Mouse (Mus musculus) intestine, postnatal 0 days (tissue): Measurements from ENCODE around the gene Zfp207. TPM values are rescaled to one million over a fixed set of nuclear protein-coding genes. Genes with fewer than 3 reads are reported as not detected.

Experiments
- ATAC-seq: fragments of 200-750 bp; cut with Nextera tagmentation; 2 replicates; pipeline ENCODE4 v1.8.0; 2017; ENCODE audit warnings: mild to moderate bottlenecking, moderate TSS enrichment, moderate library complexity
- H3K27ac ChIP-seq: fragments of 300-500 bp; sonication (generic); 2 replicates; pipeline ENCODE4 v1.5.1; 2014; ENCODE audit warnings: mild to moderate bottlenecking, low read depth, low read length, moderate library complexity
- H3K27me3 ChIP-seq: fragments of 300-500 bp; sonication (generic); replicated peaks from 2 replicates; pipeline ENCODE4 v1.6.1; 2014; ENCODE audit warnings: low read length, mixed read lengths; ENCODE audit not compliant: control insufficient read depth, insufficient read depth
- H3K36me3 ChIP-seq: fragments of 300-500 bp; sonication (generic); 2 replicates; pipeline ENCODE4 v1.6.1; 2014; ENCODE audit warnings: mild to moderate bottlenecking, moderate library complexity; ENCODE audit not compliant: control insufficient read depth, insufficient read depth
- H3K4me1 ChIP-seq: fragments of 300-500 bp; sonication (generic); replicated peaks from 2 replicates; pipeline ENCODE4 v1.6.1; 2014; ENCODE audit warnings: antibody characterized with exemption, low read length, mixed read lengths; ENCODE audit not compliant: control insufficient read depth, insufficient read depth
- H3K4me2 ChIP-seq: fragments of 300-500 bp; sonication (generic); replicated peaks from 2 replicates; pipeline ENCODE4 v1.6.1; 2014; ENCODE audit warnings: low read depth, mild to moderate bottlenecking, moderate library complexity
- H3K4me3 ChIP-seq: fragments of 300-500 bp; sonication (generic); 2 replicates; pipeline ENCODE4 v1.5.1; 2014; ENCODE audit warnings: low read depth, low read length
- H3K9ac ChIP-seq: fragments of 300-500 bp; sonication (generic); 2 replicates; pipeline ENCODE4 v1.6.1; 2014; ENCODE audit warnings: mild to moderate bottlenecking, low read depth, low read length
- H3K9me3 ChIP-seq: fragments of 300-500 bp; sonication (generic); 2 replicates; pipeline ENCODE4 v1.6.1; 2016; ENCODE audit warnings: mixed run types; ENCODE audit not compliant: control insufficient read depth
- CTCF ChIP-seq: sonication (generic); IDR thresholded peaks from 2 replicates; pipeline ENCODE4 v1.5.1; 2016; ENCODE audit warnings: low read depth, mild to moderate bottlenecking, control low read depth, antibody characterized with exemption, moderate library complexity
- WGBS: fragments of 180-500 bp; shearing (Covaris S2); extraction: QIAGEN DNeasy Blood & Tissue Kit; methylation state at CpG from one replicate; pipeline ENCODE4 v1.1.7; 2014; 5-methylcytosine and 5-hydroxymethylcytosine counted together
- polyA plus RNA-seq: library from polyadenylated mRNA; unstranded; fragments of >200 nt; fragmentation: Nextera tagmentation; extraction: Ambion mirVana; gene quantifications from 2 replicates; pipeline ENCODE4 v1.2.1, GENCODE M21; 2015

The Zfp207 gene
- polyA plus RNA-seq, 1 experiment from 2014 or later, result 113 TPM

DNA sequence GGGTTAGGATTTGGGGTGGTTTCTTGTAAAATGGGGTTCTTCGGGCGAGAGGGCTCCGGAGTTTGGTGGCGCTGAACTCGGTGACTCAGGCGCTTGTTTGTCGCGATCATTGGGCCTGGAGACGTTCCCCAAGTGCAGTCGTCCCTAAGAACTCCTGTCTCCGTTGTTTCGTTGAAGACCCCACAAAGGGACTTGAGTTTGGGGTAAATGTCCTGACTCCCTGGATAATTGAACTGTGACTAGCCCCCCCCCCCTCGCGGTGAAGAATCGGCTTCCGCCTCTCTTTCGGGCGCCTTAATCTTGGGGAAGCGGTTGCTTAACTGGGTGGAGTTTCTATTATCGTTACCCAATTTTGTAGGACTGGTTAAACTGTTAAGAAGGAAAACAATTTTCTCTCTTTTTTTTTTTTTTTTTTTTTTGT lies 557 bp downstream of the Zfp207 start:
- no peaks in the 10 kb centered on the region for H3K27me3 ChIP-seq
- no peak for TF ChIP-seq CTCF
- H3K27ac ChIP-seq, result peak overlapping the region; percentile 96
- peak overlapping the region; percentile 72 for H3K4me2 ChIP-seq
- H3K4me1 ChIP-seq, result 0 out of 2 replicates have a peak, but pooled peaks cover 3% of the 10 kb centered on the region
- ATAC-seq, result no peak
- 0% methylated on average over 20 of the region's 20 CpGs for WGBS
- no peaks in the 10 kb centered on the region for H3K9me3 ChIP-seq
- peaks cover 18% of the 10 kb centered on the region for H3K36me3 ChIP-seq
- H3K9ac ChIP-seq, result peak overlapping the region; percentile 99
- H3K4me3 ChIP-seq, result peak overlapping the region; percentile 96

DNA sequence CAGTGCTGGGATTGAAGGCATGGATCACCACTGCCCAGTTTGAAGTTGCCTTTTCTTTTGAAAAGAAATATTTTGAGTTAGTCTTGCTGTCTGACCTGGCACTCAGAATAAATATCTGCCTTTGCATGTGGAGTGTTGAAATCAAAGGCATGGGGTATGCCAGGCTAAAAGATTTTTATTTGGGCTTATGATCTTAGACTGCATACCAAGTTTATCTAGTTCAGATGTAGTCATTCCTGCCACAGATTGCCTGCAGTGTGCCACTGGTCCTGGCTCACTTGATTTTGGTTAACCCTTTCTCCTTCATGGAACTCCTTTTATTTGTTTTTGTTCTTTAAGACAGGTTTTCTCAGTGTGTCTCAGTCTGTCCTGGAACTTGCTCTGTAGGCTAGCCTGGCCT lies 1.4 kb downstream of the Zfp207 start:
- no peak for ATAC-seq

DNA sequence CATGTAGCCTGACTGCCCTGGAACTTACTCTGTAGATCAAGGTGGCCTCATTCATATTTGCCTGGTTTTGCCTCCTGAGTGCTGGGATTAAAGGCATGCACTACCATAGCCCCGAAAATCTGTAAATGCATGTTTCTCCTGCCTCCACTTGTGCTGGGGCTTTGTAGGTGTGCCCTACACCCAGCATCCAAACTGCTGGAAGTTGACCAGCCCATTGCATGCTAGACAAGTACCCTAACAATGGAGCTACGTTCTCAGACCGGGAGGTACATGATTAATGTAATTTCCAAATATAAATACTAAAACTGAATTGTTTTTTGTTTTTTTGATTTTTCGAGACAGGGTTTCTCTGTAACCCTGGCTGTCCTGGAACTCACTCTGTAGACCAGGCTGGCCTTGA lies 2.0 kb downstream of the Zfp207 start:
- Histone ChIP-seq H3K4me3 (peak overlapping the region; percentile 96), H3K9ac (peak overlapping the region; percentile 13; the same call in 1 of the 2 replicates), H3K4me2 (peak overlapping the region; percentile 72), H3K27me3 (no peaks in the 10 kb centered on the region), H3K27ac (no peak overlapping the region), H3K9me3 (no peaks in the 10 kb centered on the region), H3K36me3 (peaks cover 27% of the 10 kb centered on the region), H3K4me1 (0 out of 2 replicates have a peak, but pooled peaks cover 3% of the 10 kb centered on the region)
- TF ChIP-seq CTCF, result no peak
- WGBS, result 19% methylated on average over 4 of the region's 4 CpGs
- ATAC-seq, result no peak

More for the DNA sequence above, 1.4 kb downstream of the Zfp207 start:
- Histone ChIP-seq H3K27me3 (no peaks in the 10 kb centered on the region), H3K4me3 (peak overlapping the region; percentile 96), H3K4me1 (0 out of 2 replicates have a peak, but pooled peaks cover 3% of the 10 kb centered on the region), H3K36me3 (peaks cover 24% of the 10 kb centered on the region), H3K9me3 (no peaks in the 10 kb centered on the region), H3K9ac (peak overlapping the region; percentile 13; the same call in 1 of the 2 replicates), H3K27ac (no peak overlapping the region), H3K4me2 (peak overlapping the region; percentile 72)
- TF ChIP-seq CTCF, result no peak

DNA sequence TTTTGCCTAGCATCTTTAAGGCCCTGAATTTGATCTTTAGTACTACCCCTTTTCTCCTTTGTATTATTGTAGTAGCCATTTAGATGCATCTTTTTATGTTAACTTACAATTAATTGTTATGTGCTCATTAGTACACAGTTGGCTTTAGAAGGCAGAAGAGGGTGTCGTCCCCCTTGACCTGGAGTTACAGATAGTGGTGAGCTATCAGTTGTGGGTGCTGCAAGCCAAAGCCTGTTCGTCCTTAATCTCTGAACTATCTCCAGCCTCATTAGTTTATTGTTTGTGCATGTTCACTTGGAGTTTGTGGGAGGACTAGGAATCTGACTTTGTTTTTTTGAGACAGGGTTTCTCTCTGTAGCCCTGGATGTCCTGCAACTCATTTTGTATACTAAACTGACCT lies 3.7 kb downstream of the Zfp207 start:
- Histone ChIP-seq H3K4me3 (no peak overlapping the region), H3K27me3 (no peaks in the 10 kb centered on the region), H3K9ac (no peak overlapping the region), H3K27ac (no peak overlapping the region), H3K36me3 (peaks cover 38% of the 10 kb centered on the region), H3K9me3 (no peaks in the 10 kb centered on the region), H3K4me2 (peak overlapping the region; percentile 72; the same call in 1 of the 2 replicates), H3K4me1 (0 out of 2 replicates have a peak, but pooled peaks cover 3% of the 10 kb centered on the region)
- WGBS, result 36% methylated on average over 2 of the region's 2 CpGs
- no peak for TF ChIP-seq CTCF
- ATAC-seq, result no peak

DNA sequence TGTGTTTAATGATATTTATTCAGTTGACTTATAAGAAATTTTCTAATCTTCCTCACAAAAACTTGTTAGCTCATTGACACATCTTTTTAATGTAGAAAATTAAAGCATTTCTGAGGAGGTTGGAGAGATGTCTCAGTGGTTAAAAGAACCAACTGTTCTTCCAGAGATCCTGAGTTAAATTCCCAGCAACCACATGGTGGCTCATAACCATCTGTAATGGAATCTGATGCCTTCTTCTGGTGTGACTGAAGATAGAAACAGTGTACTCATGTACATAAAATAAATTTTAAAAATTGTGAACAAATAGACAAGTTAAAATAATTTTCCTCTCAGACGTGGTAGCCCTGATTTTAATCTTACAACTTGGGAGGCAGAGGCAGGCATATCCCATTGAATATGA lies 6.8 kb downstream of the Zfp207 start:
- Histone ChIP-seq H3K4me1 (0 out of 2 replicates have a peak, but pooled peaks cover 3% of the 10 kb centered on the region), H3K4me3 (no peak overlapping the region), H3K27ac (no peak overlapping the region), H3K36me3 (peaks cover 54% of the 10 kb centered on the region), H3K9ac (no peak overlapping the region), H3K4me2 (no peak overlapping the region), H3K9me3 (no peaks in the 10 kb centered on the region), H3K27me3 (no peaks in the 10 kb centered on the region)
- no peak for TF ChIP-seq CTCF
- 82% methylated on average over 1 of the region's 1 CpGs for WGBS
- no peak for ATAC-seq

DNA sequence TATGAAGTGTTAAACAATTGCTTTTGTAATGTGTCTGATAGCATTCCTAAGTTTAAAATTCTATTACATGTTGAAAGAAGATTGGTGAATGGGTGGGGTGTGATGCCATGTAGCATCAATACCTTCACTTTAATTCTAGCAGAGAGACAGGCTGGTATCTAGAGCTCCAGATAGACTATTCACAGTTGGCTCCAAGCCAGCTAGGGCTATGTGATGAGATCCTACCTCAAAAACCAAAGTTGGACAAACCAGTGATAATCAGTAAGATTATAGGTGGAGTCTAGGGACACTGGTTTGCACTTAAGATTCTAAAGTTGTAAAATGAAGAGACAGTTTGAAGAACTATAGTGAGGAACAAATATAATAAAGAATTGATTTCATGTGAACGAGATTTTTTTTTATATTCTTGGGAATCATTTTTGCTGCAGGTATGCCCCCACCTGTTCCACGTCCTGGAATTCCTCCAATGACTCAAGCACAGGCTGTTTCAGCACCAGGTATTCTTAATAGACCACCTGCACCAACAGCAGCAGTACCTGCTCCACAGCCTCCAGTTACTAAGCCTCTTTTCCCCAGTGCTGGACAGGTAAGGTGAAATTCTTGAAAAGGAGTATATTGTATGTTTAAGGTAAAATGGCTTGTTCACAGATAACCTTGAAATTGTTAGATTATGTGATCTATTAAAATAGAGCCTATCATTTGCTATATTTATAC lies 8.5 kb downstream of the Zfp207 start:
- ATAC-seq, result no peak
- H3K27ac ChIP-seq, result no peak overlapping the region
- H3K4me3 ChIP-seq, result no peak overlapping the region
- H3K9ac ChIP-seq, result no peak overlapping the region
- no peaks in the 10 kb centered on the region for H3K27me3 ChIP-seq
- H3K36me3 ChIP-seq, result peaks cover 70% of the 10 kb centered on the region
- no peaks in the 10 kb centered on the region for H3K9me3 ChIP-seq
- TF ChIP-seq CTCF, result no peak
- 0 out of 2 replicates have a peak, but pooled peaks cover 3% of the 10 kb centered on the region for H3K4me1 ChIP-seq
- 92% methylated on average over 2 of the region's 2 CpGs for WGBS
- no peak overlapping the region for H3K4me2 ChIP-seq
